Mouse (Mus musculus) embryonic fibroblast, embryonic 13.5 days (primary cell): ENCODE results near the gene Neurl1b. TPM values are rescaled to one million over a fixed set of nuclear protein-coding genes. Genes with fewer than 3 reads are reported as not detected.

Source experiments
- H3K27ac ChIP-seq: 2 replicates; pipeline ENCODE4 v1.5.1; 2012; ENCODE audit warnings: low read length, control low read depth, inconsistent platforms; ENCODE audit not compliant: insufficient read depth
- H3K4me1 ChIP-seq: 2 replicates; pipeline ENCODE4 v1.6.1; 2011; ENCODE audit warnings: low read length; ENCODE audit not compliant: control insufficient read depth, insufficient read depth
- H3K4me3 ChIP-seq: 2 replicates; pipeline ENCODE4 v1.5.1; 2011; ENCODE audit warnings: mild to moderate bottlenecking, control low read depth, low read length; ENCODE audit not compliant: insufficient read depth
- CTCF ChIP-seq: IDR thresholded peaks from 2 replicates; pipeline ENCODE4 v1.5.1; 2011; ENCODE audit warnings: mild to moderate bottlenecking, control low read depth, low read length, moderate library complexity, borderline replicate concordance; ENCODE audit not compliant: insufficient read depth
- POLR2A ChIP-seq: IDR thresholded peaks from 2 replicates; pipeline ENCODE4 v1.6.1; 2011; ENCODE audit warnings: low read depth, mild to moderate bottlenecking, control low read depth, low read length, moderate library complexity
- polyA plus RNA-seq: library from polyadenylated mRNA; stranded (reverse); fragments of >200 nt; gene quantifications from 2 replicates; pipeline ENCODE4 v1.2.4, GENCODE M21; 2011; ENCODE audit warnings: low read depth; ENCODE audit not compliant: missing spikeins, insufficient read length

Gene Neurl1b
- polyA plus RNA-seq, 1 experiment = 2.4 TPM

DNA sequence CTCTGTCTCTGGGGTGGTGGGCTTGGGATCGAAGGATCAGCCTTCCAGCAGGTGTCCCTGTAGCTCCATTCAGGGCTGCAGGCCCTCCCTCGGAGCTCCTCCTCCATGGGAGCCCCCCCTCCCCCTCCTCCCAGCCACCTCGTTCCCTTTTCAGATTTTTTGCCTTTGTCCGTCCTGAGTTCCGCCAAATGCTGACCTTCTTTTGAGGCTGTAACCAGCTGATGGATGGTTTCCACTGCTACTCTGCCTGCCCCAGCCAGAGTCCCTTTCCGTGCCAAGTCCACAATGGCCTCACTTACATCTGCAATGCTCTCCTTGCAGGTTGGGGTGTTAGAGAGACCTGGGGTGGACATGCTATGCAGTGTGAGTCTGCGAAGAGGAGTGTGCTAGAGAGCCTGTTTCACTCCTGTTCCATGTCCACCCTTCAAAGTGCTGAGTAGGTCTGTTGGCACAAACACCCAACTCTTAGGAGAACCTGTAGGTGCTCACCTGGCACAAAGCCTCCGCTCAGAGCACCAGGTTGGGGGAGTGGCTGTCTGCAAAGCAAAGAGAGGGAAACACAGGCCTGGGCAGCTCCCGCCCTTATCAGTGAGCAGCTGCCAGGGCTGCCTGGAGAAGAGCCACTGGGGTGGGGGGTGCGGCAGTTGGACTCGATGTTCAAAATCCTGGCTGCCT lies 9.5 kb downstream of the Neurl1b start:
- no peaks in the 10 kb centered on the region for H3K4me1 ChIP-seq
- H3K4me3 ChIP-seq = no peak overlapping the region
- TF ChIP-seq POLR2A = no peak
- no peak for TF ChIP-seq CTCF
- H3K27ac ChIP-seq = no peak overlapping the region

DNA sequence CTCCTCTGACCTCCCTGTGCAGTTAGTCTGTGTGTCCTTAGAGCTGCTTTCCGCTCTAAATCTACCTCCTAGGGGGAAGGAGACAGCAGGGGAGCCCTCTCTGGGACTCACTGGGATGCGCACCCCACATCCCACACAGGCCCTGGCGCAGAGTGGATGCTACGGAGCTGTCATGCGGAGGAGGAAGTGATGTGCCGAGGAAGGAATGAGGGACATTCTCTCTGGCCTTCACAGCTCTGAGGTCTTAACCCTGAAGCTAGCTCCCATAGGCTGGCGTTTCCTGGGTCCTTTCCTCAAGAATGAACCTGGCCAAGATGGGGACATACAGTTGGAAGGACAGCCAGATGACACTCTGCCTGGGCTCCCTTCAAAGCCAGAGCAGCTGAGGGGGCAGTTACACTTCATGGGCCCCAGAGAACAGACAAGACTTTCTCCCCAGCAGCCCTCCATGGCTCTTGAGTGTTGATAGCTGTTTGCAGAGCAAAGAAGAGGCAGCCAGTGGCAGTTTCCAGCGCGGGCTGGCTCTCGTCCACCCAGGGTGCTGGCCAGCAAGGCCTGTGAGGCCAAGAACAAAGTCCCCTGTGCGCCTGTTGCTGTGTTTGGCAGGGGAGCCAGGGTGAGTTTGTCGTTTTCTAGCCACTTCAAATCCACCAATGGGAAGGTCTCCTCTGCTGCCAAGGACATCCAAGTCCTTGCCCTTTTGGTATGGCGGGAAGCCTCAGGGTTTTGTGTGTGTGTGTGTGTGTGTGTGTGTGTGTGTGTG lies 10.5 kb downstream of the Neurl1b start:
- Histone ChIP-seq H3K27ac (no peak overlapping the region), H3K4me3 (no peak overlapping the region), H3K4me1 (no peaks in the 10 kb centered on the region)
- no peak for TF ChIP-seq CTCF
- no peak for TF ChIP-seq POLR2A

DNA sequence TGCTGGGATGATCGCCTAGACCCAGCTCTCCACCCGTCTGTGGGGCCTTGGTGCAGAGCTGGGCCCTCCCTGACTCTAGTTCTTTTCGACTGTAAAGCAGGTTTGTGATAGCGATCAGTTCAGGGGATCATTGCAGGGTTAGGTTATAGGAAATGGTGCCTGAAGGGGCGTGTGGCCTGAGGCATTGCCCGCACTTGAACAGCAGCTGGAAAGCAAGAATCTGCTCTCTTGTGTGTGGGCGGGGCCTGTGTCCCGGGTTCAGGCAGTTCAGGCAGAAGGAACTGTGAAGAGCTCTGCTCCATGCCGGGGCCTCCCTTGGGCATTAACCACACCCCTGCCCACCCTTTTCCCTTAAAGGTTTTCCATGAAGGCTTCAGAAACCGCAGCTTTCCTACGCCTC lies 18.7 kb downstream of the Neurl1b start:
- H3K4me1 ChIP-seq = no peaks in the 10 kb centered on the region
- no peak overlapping the region for H3K4me3 ChIP-seq
- H3K27ac ChIP-seq = no peak overlapping the region
- TF ChIP-seq CTCF (no peak), POLR2A (no peak)

DNA sequence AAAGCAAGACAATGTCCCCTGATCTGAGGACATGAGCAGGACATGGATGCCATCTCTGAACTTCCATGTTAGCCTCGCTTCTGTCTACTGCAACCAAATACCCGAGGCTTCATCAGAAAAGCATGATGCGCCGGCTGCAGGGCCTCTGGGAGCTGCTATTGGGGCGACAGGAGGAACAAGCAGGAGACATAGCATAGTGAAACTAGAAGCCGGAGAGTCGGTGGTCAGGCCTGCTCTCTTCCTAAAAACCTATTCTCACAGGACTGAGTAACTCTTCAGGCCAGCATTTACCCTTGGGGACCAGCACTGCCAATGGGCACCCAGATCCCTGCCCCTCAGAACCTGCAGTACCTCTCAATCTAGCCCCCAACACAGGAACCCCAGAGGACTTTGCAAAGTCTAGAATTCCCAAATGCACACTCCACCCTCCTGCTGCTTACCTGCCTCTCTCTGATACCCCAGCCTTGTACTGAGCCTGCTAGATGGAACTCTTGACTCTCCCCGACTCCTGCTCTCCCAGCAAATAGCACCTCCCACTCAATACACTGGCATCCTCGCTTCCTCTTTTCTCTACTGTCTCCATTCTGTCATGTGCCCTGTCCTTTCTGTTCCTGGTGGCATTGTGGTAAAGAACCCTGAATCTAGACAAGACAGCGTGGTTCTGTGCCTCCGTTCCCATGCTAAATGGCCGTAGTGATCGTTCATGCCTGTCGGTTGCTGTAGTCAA lies 22.6 kb downstream of the Neurl1b start:
- H3K27ac ChIP-seq = no peak overlapping the region
- TF ChIP-seq CTCF (no peak), POLR2A (no peak)
- no peaks in the 10 kb centered on the region for H3K4me1 ChIP-seq
- no peak overlapping the region for H3K4me3 ChIP-seq

DNA sequence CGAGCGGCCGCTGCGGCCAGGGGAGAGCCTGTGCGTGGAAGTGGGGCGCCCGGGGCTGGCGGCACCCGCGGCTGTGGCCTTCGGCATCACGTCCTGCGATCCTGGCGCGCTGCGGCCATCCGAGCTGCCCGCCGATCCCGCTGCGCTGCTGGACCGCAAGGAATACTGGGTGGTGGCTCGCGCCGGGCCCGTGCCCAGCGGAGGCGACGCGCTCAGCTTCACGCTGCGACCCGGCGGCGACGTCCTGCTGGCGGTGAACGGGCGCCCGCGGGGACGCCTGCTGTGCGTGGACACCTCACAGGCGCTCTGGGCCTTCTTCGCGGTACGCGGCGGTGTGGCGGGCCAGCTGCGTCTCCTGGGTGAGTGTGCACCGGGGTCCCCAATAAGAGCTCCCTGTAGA lies 24.4 kb downstream of the Neurl1b start:
- TF ChIP-seq POLR2A (no peak), CTCF (no peak)
- H3K27ac ChIP-seq = no peak overlapping the region
- no peak overlapping the region for H3K4me3 ChIP-seq
- no peaks in the 10 kb centered on the region for H3K4me1 ChIP-seq

DNA sequence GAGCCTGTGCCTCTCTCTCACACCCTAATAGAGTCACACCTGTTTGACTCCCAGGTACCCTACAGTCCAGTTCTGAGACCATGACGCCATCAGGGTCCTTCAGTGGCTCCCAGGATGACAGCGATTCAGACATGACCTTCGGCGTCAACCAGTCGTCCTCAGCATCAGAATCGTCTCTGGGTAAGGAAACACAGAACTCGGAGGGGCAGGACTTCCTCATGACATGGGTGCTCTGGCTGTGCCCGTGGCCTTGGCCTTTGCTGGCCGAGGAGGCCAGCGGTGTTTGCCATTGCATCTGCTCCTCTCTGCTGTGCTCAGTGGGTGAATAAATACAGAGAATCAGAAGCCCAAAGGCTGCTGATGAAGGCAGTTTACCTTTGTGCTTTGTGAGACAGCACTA lies 26.4 kb downstream of the Neurl1b start:
- Histone ChIP-seq H3K4me1 (no peaks in the 10 kb centered on the region), H3K27ac (no peak overlapping the region), H3K4me3 (no peak overlapping the region)
- no peak for TF ChIP-seq CTCF
- TF ChIP-seq POLR2A = no peak

DNA sequence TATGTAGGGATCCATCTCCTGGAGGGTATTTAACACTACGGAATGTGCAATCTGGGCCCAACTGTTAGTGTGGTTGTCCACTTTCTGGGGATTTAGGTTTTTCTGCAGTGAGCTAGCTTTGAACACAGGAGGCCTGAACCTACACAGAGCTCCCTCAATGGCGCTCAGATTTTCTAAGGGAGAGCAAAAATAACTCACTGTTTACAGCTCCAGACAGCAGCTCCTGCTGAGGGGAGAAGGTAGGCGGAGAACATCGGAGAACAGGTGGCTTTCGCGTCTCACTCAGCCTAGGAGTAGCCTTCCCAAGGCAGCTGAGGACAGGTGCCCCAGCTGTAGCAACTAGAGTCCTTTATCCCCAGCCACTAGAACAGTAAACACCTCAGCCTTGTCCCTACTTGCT lies 27.6 kb downstream of the Neurl1b start:
- no peak overlapping the region for H3K27ac ChIP-seq
- H3K4me1 ChIP-seq = no peaks in the 10 kb centered on the region
- no peak for TF ChIP-seq POLR2A
- no peak for TF ChIP-seq CTCF
- H3K4me3 ChIP-seq = no peak overlapping the region

DNA sequence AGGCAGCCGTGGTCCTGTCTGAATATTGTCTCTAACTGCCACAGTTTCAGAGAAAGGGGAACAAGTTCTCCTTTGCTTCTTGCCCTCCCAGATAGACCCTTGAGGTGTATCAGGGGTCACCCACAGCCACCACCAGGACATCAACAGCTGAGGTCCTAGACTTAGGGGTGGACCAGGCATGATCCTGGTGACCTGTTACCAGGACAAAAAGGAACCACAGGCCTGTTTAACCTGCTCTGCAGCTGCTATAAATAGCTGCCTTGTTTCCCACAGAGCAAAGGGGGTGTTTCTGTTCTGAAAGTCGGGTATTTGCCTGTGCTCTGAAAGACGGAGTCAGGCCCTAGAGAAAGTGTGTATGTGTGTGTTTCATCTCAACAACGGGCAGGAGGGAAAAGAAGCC lies 29.2 kb downstream of the Neurl1b start:
- Histone ChIP-seq H3K4me3 (no peak overlapping the region), H3K4me1 (no peaks in the 10 kb centered on the region), H3K27ac (no peak overlapping the region)
- no peak for TF ChIP-seq CTCF
- no peak for TF ChIP-seq POLR2A

DNA sequence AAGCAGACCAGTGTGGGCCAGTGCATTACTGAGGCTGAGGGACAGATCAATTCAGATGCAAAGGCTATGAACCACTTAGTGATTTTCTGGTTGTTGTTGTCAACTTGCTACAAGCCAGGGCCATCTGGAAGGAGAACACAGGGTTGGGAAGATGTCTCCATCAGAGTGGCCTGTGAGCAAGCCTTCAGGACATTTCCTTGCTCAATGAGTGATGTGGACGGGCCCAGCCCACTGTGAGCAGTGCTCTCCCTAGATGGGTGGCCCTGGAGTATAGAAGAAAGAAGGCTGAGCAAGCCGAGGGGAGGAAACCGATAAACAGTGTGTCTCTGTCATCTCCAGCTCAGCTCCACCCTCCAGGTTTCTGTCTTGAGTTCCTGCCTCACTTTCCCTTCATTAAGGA lies 34.8 kb downstream of the Neurl1b start:
- Histone ChIP-seq H3K4me1 (no peaks in the 10 kb centered on the region), H3K4me3 (no peak overlapping the region)

More for the DNA sequence above, 34.8 kb downstream of the Neurl1b start:
- no peak for TF ChIP-seq CTCF
- TF ChIP-seq POLR2A = no peak
- no peak overlapping the region for H3K27ac ChIP-seq
